Mouse (Mus musculus) left cerebral cortex, adult 2 months (tissue): Measurements from ENCODE around the gene St6galnac1. TPM values are rescaled to one million over a fixed set of nuclear protein-coding genes. Genes with fewer than 3 reads are reported as not detected.

Source experiments
- DNase-seq, 2 experiments: peaks; one replicate each; pipeline ENCODE4 v3.0.0; 2021 to 2022; ENCODE audit warnings: low spot score in 2 of 2, mixed read lengths in 1 of 2; ENCODE audit errors: extremely low spot score in 1 of 2
- H3K27ac ChIP-seq: fragments of 200-600 bp; 2 replicates; pipeline ENCODE4 v1.8.1; 2022
- H3K4me3 ChIP-seq: fragments of 200-600 bp; 2 replicates; pipeline ENCODE4 v1.8.1; 2022
- CTCF ChIP-seq: fragments of 200-600 bp; IDR thresholded peaks from 2 replicates; pipeline ENCODE4 v1.8.1; 2022; ENCODE audit warnings: antibody characterized with exemption, mild to moderate bottlenecking, moderate library complexity
- intact Hi-C: fragments of 180-260 bp; cut with DNase I; formaldehyde crosslinking; loops from one replicate; pipeline ENCODE4 v1.15.1; 2025
- total RNA-seq, 2 experiments: library from RNA; stranded (reverse); gene quantifications; 2 replicates each; pipeline ENCODE4 v1.2.3; 2021

St6galnac1 gene
- total RNA-seq, 2 experiments from 2014 or later, result not detected

GRCm38 (mm10) chr11:116806136-116807071 is 31.1 kb upstream of the St6galnac1 start:
- TF ChIP-seq CTCF, result no peak
- Histone ChIP-seq H3K4me3 (no peak overlapping the region), H3K27ac (no peak overlapping the region)
- intact Hi-C loops, result loop anchor here (10.0 kb wide), 1 partner anchor 302 kb away; no protein-coding TSS in a partner anchor
- DNase-seq, result no peak

- no peak overlapping the region for H3K27ac ChIP-seq
- H3K4me3 ChIP-seq, result no peak overlapping the region
- TF ChIP-seq CTCF, result no peak
- intact Hi-C loops, result loop anchor here (10.0 kb wide), 1 partner anchor 298 kb away; no protein-coding TSS in a partner anchor
- DNase-seq, result no peak
Observed at GRCm38 (mm10) chr11:116802709-116803108, 27.4 kb upstream of the St6galnac1 start.

- H3K27ac ChIP-seq, result no peak overlapping the region
- no peak for TF ChIP-seq CTCF
- H3K4me3 ChIP-seq, result no peak overlapping the region
- intact Hi-C loops, result loop anchor here (10.0 kb wide), 1 partner anchor 296 kb away; no protein-coding TSS in a partner anchor
- DNase-seq, result no peak
Observed at GRCm38 (mm10) chr11:116801106-116801505, 25.8 kb upstream of the St6galnac1 start.

- H3K4me3 ChIP-seq, result no peak overlapping the region
- TF ChIP-seq CTCF, result no peak
- no peak for DNase-seq
- no peak overlapping the region for H3K27ac ChIP-seq
- intact Hi-C loops, result no loop called here
Observed at GRCm38 (mm10) chr11:116799364-116799763, 24.1 kb upstream of the St6galnac1 start.

GRCm38 (mm10) chr11:116784221-116784620 is 8.9 kb upstream of the St6galnac1 start:
- no peak overlapping the region for H3K27ac ChIP-seq
- no peak for TF ChIP-seq CTCF
- intact Hi-C loops, result no loop called here
- DNase-seq, result no peak
- H3K4me3 ChIP-seq, result no peak overlapping the region

- no peak; the same call in 1 of the 2 replicates for TF ChIP-seq CTCF
- Histone ChIP-seq H3K4me3 (no peak overlapping the region), H3K27ac (no peak overlapping the region)
- no peak for DNase-seq
- intact Hi-C loops, result no loop called here
Observed at GRCm38 (mm10) chr11:116782737-116783145, 7.4 kb upstream of the St6galnac1 start.

- Histone ChIP-seq H3K27ac (no peak overlapping the region), H3K4me3 (no peak overlapping the region)
- intact Hi-C loops, result no loop called here
- DNase-seq, result no peak
- no peak for TF ChIP-seq CTCF
Observed at GRCm38 (mm10) chr11:116773205-116773604, 2.1 kb downstream of the St6galnac1 start.

- intact Hi-C loops, result no loop called here
- no peak overlapping the region for H3K27ac ChIP-seq
- H3K4me3 ChIP-seq, result no peak overlapping the region
- DNase-seq, result no peak
- TF ChIP-seq CTCF, result no peak
Observed at GRCm38 (mm10) chr11:116769873-116770272, 5.4 kb downstream of the St6galnac1 start.

- H3K4me3 ChIP-seq, result no peak overlapping the region
- H3K27ac ChIP-seq, result no peak overlapping the region
- intact Hi-C loops, result no loop called here
- TF ChIP-seq CTCF, result no peak
- no peak for DNase-seq
Observed at GRCm38 (mm10) chr11:116764946-116765345, 10.4 kb downstream of the St6galnac1 start.

GRCm38 (mm10) chr11:116764346-116764745 is 11.0 kb downstream of the St6galnac1 start:
- no peak for TF ChIP-seq CTCF
- DNase-seq, result no peak
- intact Hi-C loops, result no loop called here
- Histone ChIP-seq H3K27ac (no peak overlapping the region), H3K4me3 (no peak overlapping the region)

GRCm38 (mm10) chr11:116755191-116755590 is 20.1 kb downstream of the St6galnac1 start:
- no peak overlapping the region for H3K4me3 ChIP-seq
- intact Hi-C loops, result no loop called here
- no peak for TF ChIP-seq CTCF
- H3K27ac ChIP-seq, result no peak overlapping the region
- DNase-seq, result no peak

- DNase-seq, result no peak
- H3K27ac ChIP-seq, result no peak overlapping the region
- intact Hi-C loops, result no loop called here
- TF ChIP-seq CTCF, result no peak
- no peak overlapping the region for H3K4me3 ChIP-seq
Observed at GRCm38 (mm10) chr11:116753674-116754470, 21.4 kb downstream of the St6galnac1 start.
